Mouse (Mus musculus) liver, adult 2 months (tissue): ENCODE results near the gene Ttc7. TPM values are rescaled to one million over a fixed set of nuclear protein-coding genes. Genes with fewer than 3 reads are reported as not detected.

Source experiments
- DNase-seq: peaks from one replicate; pipeline ENCODE4 v3.0.0-alpha.2; 2011; ENCODE audit warnings: low read depth, low spot score; ENCODE audit errors: extremely low read depth
- H3K27ac ChIP-seq: fragments of 200-500 bp; replicated peaks from 2 replicates; pipeline ENCODE4 v1.5.1; 2012; ENCODE audit warnings: low read depth, mild to moderate bottlenecking, control low read depth, inconsistent platforms, low read length; ENCODE audit not compliant: insufficient read depth
- H3K27me3 ChIP-seq: fragments of 200-500 bp; 2 replicates; pipeline ENCODE4 v1.6.1; 2012; ENCODE audit warnings: mild to moderate bottlenecking, moderate library complexity, low read length, inconsistent platforms; ENCODE audit not compliant: control insufficient read depth, insufficient read depth
- H3K36me3 ChIP-seq: fragments of 200-500 bp; 2 replicates; pipeline ENCODE4 v1.6.1; 2012; ENCODE audit warnings: low read length, inconsistent platforms; ENCODE audit not compliant: control insufficient read depth, insufficient read depth
- H3K4me1 ChIP-seq: fragments of 200-500 bp; 2 replicates; pipeline ENCODE4 v1.6.1; 2011; ENCODE audit warnings: low read length; ENCODE audit not compliant: control insufficient read depth, insufficient read depth
- H3K4me3 ChIP-seq: fragments of 200-500 bp; 2 replicates; pipeline ENCODE4 v1.5.1; 2011; ENCODE audit warnings: low read depth, mild to moderate bottlenecking, control low read depth, low read length, moderate library complexity; ENCODE audit not compliant: insufficient read depth
- H3K79me2 ChIP-seq: fragments of 200-500 bp; 2 replicates; pipeline ENCODE4 v1.6.1; 2012; ENCODE audit warnings: inconsistent platforms, mild to moderate bottlenecking, low read length, moderate library complexity; ENCODE audit not compliant: control insufficient read depth, insufficient read depth
- H3K9ac ChIP-seq: fragments of 200-500 bp; 2 replicates; pipeline ENCODE4 v1.6.1; 2012; ENCODE audit warnings: low read depth, mild to moderate bottlenecking, control low read depth, inconsistent platforms, low read length
- CTCF ChIP-seq: fragments of 200-500 bp; IDR thresholded peaks from 2 replicates; pipeline ENCODE4 v1.5.1; 2011; ENCODE audit warnings: low read depth, low read length, control low read depth
- POLR2A ChIP-seq: fragments of 200-500 bp; IDR thresholded peaks from 2 replicates; pipeline ENCODE4 v1.6.1; 2011; ENCODE audit warnings: low read length, control low read depth; ENCODE audit not compliant: insufficient read depth; ENCODE audit errors: extremely low read depth
- WGBS: fragments of 180-500 bp; shearing (Covaris S2); methylation state at CpG from one replicate; pipeline ENCODE4 v1.1.7; 2018; 5-methylcytosine and 5-hydroxymethylcytosine counted together
- polyA plus RNA-seq: library from polyadenylated mRNA; depleted of rRNA; stranded (reverse); fragments of >200 nt; gene quantifications from 2 replicates; pipeline ENCODE4 v1.2.3, GENCODE M21; 2012
- total RNA-seq: library from RNA; depleted of rRNA; stranded (reverse); fragments of >200 nt; gene quantifications from 2 replicates; pipeline ENCODE4 v1.2.3, GENCODE M21; 2014

The Ttc7 gene
- total and polyA plus RNA-seq, 2 experiments: 19.0 to 36.5 TPM

GRCm38 (mm10) chr17:87255672-87256071 is 27.0 kb upstream of the Ttc7 start:
- Histone ChIP-seq H3K4me3 (no peak overlapping the region), H3K27me3 (no peaks in the 10 kb centered on the region), H3K27ac (no peak overlapping the region), H3K4me1 (0 out of 2 replicates have a peak, but pooled peaks cover under 1% of the 10 kb centered on the region), H3K36me3 (peaks cover 33% of the 10 kb centered on the region), H3K79me2 (peaks cover 4% of the 10 kb centered on the region; the same call in 1 of the 2 replicates), H3K9ac (no peak overlapping the region)
- TF ChIP-seq CTCF: no peak
- WGBS: 85% methylated on average over 16 of the region's 16 CpGs
- peak; percentile 41 for DNase-seq

- TF ChIP-seq POLR2A (no peak), CTCF (no peak)
- DNase-seq: peak; percentile 98
- Histone ChIP-seq H3K4me1 (peaks cover 8% of the 10 kb centered on the region), H3K27ac (peak overlapping the region; percentile 97), H3K36me3 (peaks cover 2% of the 10 kb centered on the region), H3K4me3 (peak overlapping the region; percentile 92; the same call in 1 of the 2 replicates), H3K27me3 (no peaks in the 10 kb centered on the region), H3K79me2 (peaks cover 18% of the 10 kb centered on the region; the same call in 1 of the 2 replicates), H3K9ac (peak overlapping the region; percentile 2; the same call in 1 of the 2 replicates)
- WGBS: 1% methylated on average over 6 of the region's 6 CpGs
Observed at GRCm38 (mm10) chr17:87263401-87263800, 19.3 kb upstream of the Ttc7 start.

GRCm38 (mm10) chr17:87264054-87264830 is 18.4 kb upstream of the Ttc7 start:
- peak; percentile 65 for DNase-seq
- Histone ChIP-seq H3K27ac (peak overlapping the region; percentile 97), H3K9ac (peak overlapping the region; percentile 97), H3K4me3 (peak overlapping the region; percentile 92), H3K79me2 (peaks cover 18% of the 10 kb centered on the region; the same call in 1 of the 2 replicates), H3K36me3 (peaks cover 2% of the 10 kb centered on the region), H3K4me1 (peaks cover 8% of the 10 kb centered on the region), H3K27me3 (no peaks in the 10 kb centered on the region)
- 20% methylated on average over 11 of the region's 11 CpGs for WGBS
- no peak for TF ChIP-seq CTCF
- no peak for TF ChIP-seq POLR2A

- H3K27me3 ChIP-seq: no peaks in the 10 kb centered on the region
- peak; percentile 53 for DNase-seq
- peaks cover 8% of the 10 kb centered on the region for H3K4me1 ChIP-seq
- TF ChIP-seq CTCF: no peak
- peaks cover 18% of the 10 kb centered on the region; the same call in 1 of the 2 replicates for H3K79me2 ChIP-seq
- peak overlapping the region; percentile 97 for H3K9ac ChIP-seq
- 2% methylated on average over 28 of the region's 28 CpGs for WGBS
- H3K27ac ChIP-seq: peak overlapping the region; percentile 97
- peak overlapping the region; percentile 92 for H3K4me3 ChIP-seq
- no peaks in the 10 kb centered on the region; the same call in none of the 2 replicates for H3K36me3 ChIP-seq
Observed at GRCm38 (mm10) chr17:87264927-87265791, 17.5 kb upstream of the Ttc7 start.

GRCm38 (mm10) chr17:87265792-87266186 is 16.9 kb upstream of the Ttc7 start, which contains the start of gene Mcfd2:
Gene Mcfd2, minus strand, starts transcription at chr17:87265935.
- H3K4me1 ChIP-seq: peaks cover 6% of the 10 kb centered on the region
- TF ChIP-seq CTCF: peak; percentile 19; the same call in 1 of the 2 replicates
- peak; percentile 84 for TF ChIP-seq POLR2A
- peak within 1 kb of the TSS; percentile 97 for H3K27ac ChIP-seq
- peaks cover 13% of the 10 kb centered on the region; the same call in 1 of the 2 replicates for H3K79me2 ChIP-seq
- H3K27me3 ChIP-seq: no peaks in the 10 kb centered on the region
- peak within 1 kb of the TSS; percentile 97 for H3K9ac ChIP-seq
- DNase-seq: peak; percentile 84
- peak within 1 kb of the TSS; percentile 92 for H3K4me3 ChIP-seq
- WGBS: under 1% methylated on average over 41 of the region's 41 CpGs
- no peaks in the 10 kb centered on the region; the same call in 1 of the 2 replicates for H3K36me3 ChIP-seq
